Mouse (Mus musculus) testis, postnatal 14 days (tissue): ENCODE data around the gene Zbtb26.

Experiments
- DNase-seq: peaks from one replicate; pipeline ENCODE4 v3.0.0; 2021; ENCODE audit warnings: low spot score

The Zbtb26 gene

DNA sequence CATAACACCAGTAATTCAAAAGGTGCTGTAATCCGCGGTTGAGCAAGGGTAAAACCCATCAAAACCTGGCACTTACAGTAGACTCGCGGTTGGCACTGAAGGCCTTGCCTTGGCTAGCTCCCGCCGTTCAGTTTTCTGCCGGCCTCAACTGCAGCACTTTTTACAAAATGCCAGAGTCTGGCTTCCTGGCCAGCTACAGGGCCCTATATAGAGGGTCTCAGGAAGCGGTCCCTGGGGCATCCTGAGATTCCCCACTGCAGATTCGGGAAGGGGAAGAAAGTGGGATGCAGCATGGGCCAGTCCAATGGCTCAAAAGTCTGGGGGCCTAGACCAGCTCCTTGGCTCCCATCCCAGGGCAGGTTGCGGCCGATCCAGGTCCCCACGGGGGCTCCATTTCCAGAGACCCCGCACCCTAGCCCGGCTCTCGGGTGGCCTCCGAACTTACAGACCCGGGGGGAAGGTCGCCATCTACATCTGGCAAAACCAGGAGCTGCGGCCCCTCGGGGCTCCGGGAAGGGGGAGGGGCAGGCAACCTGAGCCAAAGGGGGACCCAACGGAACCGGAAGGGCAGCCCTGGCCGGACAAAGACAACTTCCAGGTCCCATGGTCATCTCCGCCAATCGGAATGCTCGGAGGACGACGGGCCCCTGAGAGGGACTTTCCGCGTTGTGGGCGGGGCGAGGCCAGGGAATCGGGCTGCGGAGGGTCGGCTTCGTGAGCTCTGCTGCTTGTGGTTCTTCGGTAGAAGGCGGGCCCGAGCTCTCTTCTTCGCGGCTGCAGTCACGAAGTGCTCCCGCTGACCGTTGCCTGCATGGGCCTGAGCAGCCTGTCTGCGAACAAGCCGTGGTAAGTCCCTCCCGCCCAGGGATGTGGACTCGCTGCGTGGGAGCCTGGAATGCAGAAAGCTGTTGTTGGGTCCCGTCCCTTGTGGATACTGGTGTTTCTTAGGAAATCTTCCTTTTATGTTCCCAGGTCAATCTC lies at the start of gene Zbtb26, which contains the start of the genes Zbtb6 and Rabgap1:
Gene Zbtb26 (minus strand): TSS at position 525 of the 981 bp plus-strand sequence.
Gene Zbtb6 (minus strand): TSS at position 561 of the 981 bp plus-strand sequence.
Gene Rabgap1 (plus strand): TSS at position 669 of the 981 bp plus-strand sequence.
- peak; percentile 96 for DNase-seq

DNA sequence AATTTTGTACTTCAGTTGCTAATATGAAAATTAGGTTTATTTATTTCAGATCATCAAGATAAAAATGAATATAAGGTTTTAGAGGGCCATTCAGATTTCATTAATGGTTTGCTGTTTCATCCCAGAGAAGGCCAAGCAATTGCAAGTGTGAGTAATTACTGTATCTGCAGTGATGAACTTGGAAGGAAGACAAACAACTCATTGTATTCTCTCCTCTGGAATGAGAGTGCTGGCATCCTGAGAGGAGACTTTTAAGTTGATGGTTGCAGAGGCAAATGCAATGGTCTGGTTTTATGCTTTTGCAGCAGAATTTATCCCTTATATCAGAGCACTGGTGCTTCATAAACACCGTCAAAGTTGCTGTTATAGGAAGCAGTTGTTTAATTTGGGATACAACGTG lies 46.0 kb upstream of the Zbtb26 start:
- no peak for DNase-seq

DNA sequence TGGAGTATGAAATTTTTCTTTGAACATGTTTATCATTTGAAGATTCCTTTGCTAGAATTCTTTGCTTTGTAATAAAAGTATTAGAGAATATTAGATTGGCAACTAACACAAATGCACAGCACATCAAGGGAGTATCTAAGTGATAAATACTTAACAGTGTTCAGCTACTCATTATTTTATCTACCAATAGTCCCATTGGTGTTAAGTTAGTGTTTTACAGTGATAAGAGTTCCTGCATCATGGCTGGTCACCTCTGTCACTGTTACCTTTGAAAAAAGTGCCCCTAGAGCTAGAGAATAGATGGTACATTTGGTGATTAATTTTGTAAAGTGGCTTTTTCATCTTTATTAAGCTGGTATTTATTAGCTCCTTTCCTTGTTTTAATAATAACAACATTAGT lies 43.5 kb upstream of the Zbtb26 start:
- DNase-seq = no peak

DNA sequence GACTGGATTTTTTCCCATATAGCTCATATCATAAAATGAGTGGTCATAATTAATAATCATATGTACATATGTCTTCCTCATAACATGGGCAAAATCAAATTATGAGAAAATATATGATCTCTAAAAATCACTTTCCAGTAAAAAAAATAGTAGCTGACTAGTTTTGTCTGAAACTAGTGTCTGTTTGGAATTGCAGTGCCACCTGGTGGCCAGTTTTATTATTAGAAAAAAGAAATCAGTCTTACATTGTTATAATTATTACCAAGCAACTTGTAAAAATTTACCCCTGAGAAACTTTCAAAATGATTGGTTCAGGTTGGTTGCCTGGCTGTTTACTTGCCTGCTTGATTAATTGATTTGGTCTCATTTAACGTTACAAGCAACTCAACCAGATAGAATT lies 42.4 kb upstream of the Zbtb26 start:
- no peak for DNase-seq

DNA sequence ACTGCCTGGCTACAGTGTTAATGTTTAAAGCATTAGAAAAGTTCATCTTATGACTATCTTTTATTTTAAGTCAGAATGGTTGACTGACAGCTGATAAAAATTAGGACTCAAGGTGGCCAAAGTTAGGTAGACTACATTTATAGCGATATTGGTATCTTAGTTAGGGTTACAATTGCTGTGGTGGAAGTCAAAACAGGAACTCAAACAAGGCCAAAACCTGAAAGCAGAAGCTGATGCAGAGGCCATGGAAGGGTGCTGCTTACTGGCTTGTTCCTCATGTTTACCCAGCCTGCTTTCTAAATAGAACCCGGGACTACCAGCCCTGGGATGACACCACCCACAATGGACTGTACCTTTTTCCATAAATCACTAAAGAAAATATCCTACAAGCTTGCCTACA lies 41.2 kb upstream of the Zbtb26 start:
- DNase-seq = no peak

DNA sequence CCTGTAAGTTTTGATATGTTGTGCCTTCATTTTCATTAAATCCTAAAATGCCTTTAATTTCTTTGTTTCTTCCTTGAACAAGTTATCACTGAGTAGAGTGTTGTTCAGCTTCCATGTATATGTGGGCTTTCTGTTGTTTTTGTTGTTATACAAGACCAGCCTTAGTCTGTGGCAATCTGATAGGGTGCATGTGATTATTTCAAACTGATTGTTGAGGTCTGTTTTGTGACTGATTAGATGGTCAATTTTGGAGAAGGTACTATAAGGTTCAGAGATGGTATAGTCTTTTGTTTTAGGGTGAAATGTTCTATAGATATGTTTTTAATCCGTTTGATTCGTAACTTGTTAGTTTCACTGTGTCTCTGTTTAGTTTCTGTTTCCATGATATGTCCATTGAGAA lies 37.1 kb upstream of the Zbtb26 start:
- no peak for DNase-seq

DNA sequence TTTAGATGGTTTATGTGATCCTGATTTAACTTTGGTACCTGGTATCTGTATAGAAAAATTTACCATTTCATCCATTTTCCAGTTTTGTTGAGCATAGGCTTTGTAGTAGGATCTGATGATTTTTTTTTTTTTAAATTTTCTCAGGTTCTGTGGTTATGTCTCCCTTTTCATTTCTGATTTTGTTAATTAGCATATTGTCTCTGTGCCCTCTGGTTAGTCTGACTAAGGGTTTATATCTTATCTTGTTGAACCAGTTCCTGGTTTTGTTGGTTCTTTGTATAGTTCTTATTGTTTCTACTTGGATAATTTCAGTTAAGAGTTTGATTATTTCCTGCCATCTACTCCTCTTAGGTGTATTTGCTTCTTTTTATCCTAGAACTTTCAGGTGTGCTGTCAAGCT lies 36.6 kb upstream of the Zbtb26 start:
- no peak for DNase-seq

DNA sequence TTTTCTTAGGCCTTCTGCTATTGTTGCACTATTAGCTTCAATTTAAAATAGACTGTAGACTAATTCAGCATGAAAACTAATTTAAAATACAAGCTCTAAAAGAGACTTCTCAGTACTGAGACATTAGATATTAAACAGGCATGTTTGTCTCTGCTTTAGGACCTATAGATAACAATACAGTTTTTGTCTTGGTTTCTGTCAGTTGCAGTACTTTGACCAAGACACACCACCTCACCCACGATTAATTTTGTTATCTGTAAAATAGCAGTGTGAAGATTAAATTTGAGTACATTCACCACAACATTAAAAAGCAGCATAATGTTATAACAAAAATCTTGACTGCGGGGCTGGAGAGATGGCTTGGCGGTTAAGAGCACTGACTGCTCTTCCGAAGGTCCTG lies 23.3 kb upstream of the Zbtb26 start:
- DNase-seq = no peak

DNA sequence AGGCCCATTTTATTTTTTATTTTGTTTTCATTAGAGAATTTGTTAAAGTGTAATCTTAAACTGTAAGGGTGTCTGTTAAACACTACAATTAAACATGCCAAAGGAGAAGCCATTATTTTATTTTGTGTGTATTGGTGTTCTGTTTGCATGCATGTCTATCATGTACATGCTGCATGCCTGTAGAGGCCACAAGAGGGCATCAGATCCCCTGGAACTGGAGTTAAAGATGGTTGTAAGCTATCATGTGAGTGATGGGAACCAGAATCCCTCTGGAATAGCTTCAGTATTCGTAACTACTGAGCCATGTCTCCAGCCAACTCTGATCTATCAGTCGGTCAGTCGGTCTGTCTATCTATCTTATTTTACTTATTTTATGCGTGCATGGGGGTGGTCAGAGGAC lies 17.8 kb upstream of the Zbtb26 start:
- no peak for DNase-seq

DNA sequence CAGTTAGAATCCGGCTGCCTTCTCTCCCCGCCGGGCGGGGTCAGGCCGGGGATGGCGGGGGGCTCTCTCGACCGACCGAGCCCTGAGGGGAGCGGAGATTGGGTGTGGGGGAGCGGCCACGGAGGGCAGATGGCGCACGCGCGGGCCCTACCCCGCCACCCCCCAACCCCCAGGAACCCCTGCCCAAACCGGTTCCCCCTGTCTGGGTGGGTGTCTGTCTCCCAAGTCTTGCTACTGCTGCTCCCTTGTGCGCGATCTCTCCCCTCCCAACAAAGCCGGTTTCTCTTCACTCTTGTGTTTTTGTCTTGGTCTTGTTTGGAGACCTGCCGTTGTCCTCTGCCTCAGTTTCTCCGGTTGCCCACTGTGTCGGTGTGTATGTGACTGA lies 9.4 kb upstream of the Zbtb26 start:
- DNase-seq = no peak

DNA sequence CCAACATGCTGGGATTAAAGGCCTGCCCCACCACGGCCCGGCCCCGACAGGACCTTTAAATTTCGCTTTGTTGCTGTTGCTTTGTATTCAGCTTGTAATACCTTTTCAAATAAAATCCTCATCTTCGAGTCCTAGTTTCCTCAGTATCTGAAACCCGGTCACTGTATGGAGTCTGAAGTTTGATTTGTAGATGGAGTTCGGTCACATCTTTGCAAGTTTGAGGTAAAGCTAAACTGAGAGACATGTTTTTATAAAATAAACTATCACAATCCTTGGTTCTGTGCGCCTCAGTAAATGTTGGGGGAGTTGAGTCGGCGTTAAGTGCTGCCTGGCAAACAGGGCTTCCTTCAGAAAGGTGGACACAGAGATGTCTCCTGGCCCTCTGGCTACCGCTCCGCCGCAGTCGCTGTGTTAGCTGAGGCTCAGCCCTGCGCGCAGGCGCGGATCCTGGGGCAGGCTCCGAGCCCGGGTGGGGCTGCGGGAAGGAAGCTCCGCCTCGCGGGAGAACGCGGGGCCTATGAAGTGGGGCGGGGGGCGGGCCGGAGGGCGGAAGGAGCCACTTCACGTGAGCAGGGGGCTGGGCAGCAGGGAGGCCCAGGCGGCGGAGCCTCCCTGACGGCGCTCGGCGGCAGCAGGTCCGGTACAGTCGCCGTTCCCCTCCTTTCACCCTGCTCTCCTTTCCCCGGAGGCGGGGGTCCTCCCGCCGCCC lies 8.9 kb upstream of the Zbtb26 start:
- DNase-seq = peak; percentile 95

DNA sequence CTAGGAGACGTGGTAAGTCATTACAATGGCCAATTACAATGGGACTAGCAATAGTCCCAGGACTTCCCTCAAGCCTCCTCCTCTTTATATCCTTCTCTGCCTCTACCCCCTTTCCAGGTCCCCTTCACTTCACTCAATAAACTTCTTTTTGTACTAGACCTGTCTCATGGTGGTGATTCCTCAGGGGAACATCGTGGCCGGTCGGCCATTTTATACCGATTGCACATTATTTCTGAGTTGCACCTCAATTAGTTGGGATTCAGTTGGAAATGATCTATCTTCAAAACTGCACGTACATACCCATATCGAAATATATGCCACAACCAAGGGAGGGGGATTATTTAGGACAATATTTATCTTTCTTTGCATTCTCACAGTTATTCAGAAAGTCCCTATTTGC lies 11.3 kb downstream of the Zbtb26 start:
- no peak for DNase-seq

DNA sequence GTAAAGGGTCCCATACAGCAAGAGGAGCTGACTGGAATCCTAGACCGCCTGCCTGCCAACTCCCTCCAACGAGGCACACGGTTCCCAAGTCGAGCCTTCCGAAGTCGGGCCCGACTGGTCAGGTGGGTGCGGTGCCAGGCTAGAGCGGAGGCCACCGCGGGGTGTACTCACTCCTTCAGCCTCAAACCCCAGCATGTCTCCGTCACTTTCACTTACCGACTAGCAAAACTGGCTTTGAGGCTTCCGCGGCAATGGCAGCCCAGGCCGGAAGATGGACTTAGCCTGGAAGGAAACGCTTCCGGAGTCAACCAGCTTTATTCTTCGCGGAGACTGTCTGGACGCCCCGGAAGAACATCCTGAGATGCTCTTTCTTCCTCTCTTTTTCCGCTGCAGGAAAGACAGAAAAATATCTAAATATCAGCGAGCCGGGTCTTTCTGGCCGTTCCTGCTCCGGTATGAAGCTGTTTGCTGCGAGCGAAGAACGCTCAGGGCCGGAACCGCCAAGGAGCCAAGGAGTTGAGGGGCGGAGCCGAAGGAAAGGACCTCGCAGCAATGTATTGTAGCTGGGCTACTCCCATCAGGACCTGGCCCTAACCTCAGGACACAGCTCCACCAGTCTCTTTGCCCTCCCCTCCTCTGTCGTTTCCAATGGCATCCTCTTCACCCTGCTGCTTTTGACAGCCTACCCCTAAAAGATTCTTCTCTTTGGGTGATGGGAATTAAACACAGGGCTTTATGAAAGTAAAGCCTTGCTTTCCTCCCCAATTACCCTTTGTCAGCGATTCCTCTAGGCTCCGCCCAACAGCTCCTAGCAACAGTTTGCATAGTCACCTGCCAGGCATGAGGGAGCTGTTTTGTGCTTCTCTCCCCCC lies 12.1 kb downstream of the Zbtb26 start:
- peak; percentile 86 for DNase-seq

DNA sequence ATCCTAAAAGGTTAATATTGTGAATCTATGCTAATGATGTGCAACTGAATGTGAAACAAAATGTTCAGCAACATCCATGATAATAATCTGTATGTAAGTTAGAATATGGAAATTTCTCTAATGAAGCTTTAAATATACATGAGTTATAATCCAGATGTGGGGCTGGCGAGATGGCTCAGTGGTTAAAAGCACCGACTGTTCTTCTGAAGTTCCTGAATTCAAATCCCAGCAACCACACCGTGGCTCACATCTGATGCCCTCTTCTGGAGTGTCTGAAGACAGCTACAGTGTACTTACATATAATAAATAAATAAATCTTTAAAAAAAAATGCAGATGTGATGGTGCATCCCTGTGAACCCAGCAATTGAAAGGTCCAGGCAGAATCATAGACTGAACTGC lies 19.3 kb downstream of the Zbtb26 start:
- no peak for DNase-seq

DNA sequence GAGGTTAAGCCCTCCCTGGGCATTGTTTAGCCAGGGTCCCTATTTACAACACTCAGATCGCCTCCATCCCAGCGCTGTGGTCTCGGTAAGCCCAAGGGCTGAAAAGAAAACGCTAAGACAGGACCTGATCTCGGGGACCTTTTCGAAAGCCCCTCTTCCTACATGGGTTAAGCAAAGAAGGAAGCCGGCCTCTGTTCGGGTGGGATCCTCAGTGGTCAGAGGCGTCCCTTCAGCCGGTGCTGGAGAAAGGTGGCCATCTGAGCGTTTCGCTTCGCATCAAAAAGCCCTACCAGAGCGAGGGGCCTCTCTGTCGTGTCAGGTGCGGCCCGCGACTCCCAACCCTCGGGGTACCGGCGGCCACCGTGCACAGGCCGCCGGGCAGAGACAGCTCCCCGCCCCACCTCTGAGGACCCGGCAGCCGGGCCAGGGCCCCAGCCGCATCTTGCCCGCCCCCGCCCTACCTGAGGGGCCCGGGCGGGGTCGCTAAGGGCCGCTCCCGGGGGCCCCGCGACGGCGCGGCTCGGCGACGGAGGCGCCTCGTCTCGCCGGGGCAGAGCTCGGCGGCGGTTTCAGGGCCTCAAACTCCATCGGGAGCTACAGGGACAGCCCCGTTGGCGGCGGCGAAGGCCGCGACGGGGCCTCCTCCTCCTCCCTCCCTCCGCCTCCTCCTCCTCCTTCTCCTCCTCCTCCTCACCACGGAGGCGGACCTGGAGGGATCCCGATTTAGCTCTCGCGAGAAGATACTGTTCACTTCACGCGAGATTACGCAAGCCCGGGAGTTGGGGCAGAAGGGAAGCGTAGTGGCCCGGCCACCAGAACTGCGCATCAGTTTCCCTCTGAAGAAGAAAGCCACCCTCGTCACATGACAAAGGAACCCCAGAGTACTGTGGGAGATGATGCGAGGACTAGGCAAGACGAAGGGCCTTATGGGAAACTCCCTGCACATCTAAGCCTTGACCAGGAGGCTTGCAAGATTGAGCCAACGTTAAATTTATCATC lies 20.3 kb downstream of the Zbtb26 start, which contains the start of gene Rc3h2:
Gene Rc3h2 (minus strand): TSS at position 598 of the 999 bp plus-strand sequence.
- DNase-seq = peak; percentile 96

DNA sequence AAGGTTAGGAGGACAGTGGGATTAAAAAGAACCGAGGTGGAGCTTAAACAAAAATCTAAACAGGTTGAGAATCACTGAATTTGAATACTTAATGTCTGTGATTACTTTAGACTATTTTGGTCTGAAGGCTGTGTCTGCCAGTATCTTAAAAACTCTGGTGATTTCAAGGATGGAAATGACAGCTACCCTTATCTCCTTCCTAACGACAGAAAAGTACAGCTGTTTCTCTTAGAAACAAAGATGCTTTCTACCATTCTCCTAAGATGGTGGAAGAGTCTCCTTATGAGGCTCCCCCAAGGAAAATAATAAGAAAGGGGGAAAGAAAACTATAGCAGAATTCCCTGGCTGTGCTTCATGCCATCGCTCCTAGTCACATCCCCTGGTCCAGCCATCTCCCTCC lies 21.0 kb downstream of the Zbtb26 start:
- no peak for DNase-seq

DNA sequence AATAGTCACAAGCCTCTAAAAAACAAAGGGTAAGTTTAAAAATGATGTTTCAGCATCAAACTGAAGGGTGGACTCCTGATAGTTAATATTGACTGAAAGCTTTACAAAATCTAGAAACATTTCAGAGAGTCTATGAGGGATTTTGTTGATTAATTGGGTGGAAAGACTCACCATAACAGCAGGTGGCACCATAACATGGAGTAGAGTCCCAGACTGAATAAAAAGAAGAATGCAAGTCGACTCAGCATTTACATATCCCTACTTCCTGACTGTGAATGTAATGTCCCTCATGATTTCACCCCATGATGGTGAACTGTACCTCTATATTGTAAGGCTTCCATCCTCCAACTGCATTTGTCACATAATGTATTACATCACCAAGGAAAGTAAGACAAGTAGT lies 47.4 kb downstream of the Zbtb26 start:
- no peak for DNase-seq

DNA sequence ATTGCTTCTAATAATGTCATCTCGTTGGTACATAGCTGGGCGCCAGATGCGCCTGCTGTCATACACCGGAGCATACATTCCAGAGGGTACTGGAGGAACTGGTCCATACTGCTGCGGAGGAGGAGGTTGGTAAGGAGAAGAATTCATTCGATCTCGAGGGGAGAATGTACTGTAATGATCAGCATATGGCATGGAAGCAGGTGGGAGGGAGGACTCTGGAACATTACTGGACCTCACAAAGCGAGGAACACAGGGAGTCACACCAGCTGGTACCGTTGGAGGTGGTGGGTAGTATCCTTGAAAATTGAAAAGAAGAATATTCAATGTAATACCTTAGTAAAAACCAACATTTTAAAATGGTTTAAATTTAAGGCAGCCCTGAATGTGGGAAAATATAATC lies 60.0 kb downstream of the Zbtb26 start:
- no peak for DNase-seq
